Mouse (Mus musculus) testis, adult 2 months (tissue): ENCODE data around the gene Prdm16.

ENCODE experiments used
- CTCF ChIP-seq: fragments of 200-500 bp; IDR thresholded peaks from 2 replicates; pipeline ENCODE4 v1.5.1; 2012; ENCODE audit warnings: low read depth, mild to moderate bottlenecking, inconsistent platforms, low read length, moderate library complexity; ENCODE audit not compliant: control insufficient read depth, insufficient read depth, insufficient replicate concordance
- POLR2A ChIP-seq: fragments of 200-500 bp; IDR thresholded peaks from 2 replicates; pipeline ENCODE4 v1.6.1; 2012; ENCODE audit warnings: low read depth, mild to moderate bottlenecking, inconsistent platforms, low read length, moderate library complexity; ENCODE audit not compliant: control insufficient read depth

GRCm38 (mm10) chr4:154530336-154530735 lies 106.3 kb downstream of the Prdm16 start:
- no peak for TF ChIP-seq CTCF
- no peak for TF ChIP-seq POLR2A
